Mouse (Mus musculus): ENCODE measurements at regions not wholly inside any gene's neighbourhood (a gene's known extent, or its start where the extent isn't known, plus 50 kb on each side); places are given as distances from the start of the nearest gene placed in this dataset.
"Not testable (repeated sequence)": the region's sequence is repeated elsewhere in the genome, so short reads cannot be mapped to it uniquely, and the experiment has no call there.

DNA sequence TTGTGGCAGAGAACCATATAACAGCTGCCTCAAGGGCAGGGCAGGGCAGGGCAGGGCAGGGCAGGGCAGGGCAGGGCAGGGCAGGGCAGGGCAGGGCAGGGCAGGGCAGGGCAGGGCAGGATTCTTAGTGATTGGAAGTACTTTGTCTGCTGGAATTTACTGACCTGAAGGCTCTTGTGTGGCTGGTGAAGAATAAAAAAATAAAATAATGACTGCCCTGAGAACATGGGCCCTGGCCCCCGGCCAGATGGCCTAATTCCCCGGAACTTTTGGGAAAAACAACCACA, 169.3 kb downstream of the Qk start:
- not testable (repeated sequence) for DNase-seq (ENCODE audit: low spot score in 2 of 2)

DNA sequence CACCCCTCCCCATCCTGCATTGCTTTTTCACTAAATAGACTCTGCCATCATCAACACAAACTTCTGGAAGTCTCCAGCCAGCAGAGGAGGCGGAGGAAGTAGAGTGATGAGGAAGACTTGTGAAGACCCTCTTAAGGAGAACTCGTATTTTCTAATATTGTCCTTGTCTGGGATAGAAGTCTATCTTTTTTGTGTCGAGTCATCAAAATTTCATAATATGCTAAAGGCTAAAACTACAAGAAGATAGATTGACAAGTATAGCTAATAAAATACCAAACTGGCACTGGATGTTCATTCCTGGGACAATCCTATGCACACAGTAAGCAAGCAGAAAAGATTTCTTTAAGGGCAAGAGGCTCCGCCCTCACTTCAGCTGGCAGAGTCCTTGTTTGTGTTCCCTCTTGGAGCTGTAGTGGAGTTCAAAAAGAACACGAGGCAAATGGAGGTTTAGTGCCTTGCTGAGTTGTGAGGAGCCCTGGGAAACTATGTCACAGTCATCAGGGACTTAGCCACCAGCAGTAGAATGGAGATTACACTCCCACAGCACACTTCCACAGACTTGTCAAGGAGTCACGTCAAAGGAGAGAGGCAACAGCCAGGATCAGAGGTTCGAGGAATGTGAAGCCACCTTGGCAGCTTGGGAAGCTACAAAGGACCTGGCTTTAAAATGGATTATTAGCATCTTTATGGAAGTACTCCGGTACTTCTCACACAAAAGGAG, 169.8 kb downstream of the Qk start:
- no peak for DNase-seq (ENCODE audit: low spot score in 2 of 2)

DNA sequence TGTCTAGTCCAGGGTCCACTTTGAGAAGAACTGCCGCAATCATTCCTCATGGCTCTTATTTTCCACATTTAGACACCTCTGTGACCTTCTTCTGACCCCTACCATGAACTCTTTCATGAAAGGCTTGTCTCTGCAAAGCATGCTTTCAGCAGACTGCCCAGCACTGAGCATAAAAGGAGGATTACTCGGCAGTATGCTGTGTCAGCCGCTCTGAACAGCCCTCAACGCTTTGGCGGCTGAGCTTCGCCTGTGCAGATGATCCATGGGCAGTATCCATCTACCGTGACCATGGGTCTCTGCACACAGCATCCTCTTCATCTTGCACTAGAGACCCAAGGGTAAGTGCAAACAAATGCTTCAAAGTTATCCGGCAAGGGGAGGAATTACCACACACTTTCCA, 172.5 kb downstream of the Qk start:
- no peak for DNase-seq (ENCODE audit: low spot score in 2 of 2)

DNA sequence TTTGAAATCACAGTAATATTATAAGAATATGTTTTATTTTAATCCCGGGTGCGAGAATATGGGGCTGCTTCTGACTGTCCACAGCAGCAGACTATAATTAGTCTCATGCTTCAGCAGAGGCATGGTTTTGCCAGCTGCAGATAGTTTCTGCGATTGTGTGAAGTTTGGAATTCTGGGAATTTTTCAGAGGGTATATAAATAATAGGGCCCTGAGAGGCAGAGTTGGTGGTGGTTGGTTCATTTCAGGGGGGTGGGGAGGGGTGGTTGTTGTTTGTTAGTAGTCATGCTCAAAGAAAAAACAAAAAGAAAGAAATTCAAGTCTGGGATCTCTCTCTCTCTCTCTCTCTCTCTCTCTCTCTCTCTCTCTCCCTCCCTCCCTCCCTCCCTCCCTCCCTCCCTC, 173.1 kb downstream of the Qk start:
- no peak for DNase-seq (ENCODE audit: low spot score in 2 of 2)

DNA sequence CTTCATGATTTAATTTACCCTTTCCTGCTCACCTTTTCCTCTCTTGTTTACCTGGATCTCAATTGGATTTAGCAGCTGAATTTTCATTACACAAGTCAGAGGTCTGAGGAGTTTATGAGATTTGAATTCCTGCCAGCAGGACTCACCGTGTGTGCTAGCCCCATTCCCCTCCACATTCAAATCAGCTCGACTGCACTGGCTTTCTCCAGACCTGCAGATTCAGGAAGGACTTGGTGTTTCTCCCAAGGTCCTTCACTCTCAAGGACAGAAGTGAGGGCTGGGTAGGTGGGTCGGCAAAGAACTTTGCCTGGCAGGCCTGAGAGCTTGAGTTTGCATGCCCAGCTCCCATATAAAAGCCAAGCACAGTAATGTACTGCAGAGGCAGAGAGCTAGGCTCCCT, 180.8 kb downstream of the Qk start:
- DNase-seq (ENCODE audit: low spot score in 2 of 2): no peak

DNA sequence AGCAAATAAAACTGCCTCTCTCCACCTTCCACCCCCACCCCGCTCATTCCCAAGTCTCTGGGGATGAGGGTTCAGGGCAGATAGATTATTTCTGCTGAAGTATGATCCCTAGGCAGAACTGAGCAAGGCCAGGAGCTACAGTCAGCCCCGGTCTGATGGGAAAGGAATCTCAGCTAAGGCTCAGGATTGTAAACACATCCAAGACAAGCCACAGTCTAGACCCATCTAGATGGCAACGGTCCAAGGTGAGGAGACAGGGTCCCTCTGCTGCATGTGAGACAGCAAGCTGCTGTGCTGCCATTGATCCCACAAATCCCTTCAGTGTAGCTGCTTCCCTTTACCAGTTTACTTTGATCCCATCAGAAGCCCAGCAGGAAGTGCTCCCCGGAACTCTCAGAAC, 181.3 kb downstream of the Qk start:
- no peak for DNase-seq (ENCODE audit: low spot score in 2 of 2)

DNA sequence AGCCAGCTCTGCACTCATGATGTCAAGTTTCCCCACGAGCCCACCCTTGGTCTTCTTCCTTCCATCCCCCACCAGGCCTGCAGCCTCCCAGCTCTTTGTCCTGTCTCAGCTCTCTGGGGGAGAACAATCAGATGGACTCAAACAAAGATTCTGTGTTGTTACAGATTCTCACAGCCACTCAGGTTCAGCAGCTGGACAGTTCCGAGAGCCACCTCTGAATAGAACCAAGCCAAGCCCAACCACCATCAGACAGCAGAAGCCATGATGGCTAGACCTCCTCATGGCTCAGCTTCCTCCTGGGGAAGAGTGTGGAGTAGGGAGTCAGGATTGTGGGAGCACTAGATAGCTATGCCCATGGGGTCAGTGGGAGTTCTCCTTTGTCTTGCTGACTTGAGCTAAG, 184.5 kb downstream of the Qk start:
- no peak for DNase-seq (ENCODE audit: low spot score in 2 of 2)

DNA sequence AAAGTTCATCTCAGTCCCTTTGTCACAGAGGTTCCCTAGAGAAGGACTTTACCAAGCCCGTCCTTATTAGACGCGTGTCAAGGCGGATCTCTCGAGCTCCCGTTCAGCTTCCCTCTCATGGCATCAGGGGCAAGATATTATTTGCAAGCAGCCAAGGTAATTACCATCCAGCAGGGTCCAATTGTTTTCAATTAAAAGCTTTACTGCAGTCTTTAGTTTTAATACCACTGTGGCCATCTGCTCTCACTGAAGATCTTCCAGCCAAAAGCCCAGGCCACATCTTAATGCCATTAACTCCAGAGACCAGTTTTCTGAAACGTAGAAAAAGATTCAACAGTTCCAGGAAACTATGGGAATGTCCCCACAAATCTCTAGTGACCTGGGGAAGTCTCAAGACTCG, 191.1 kb downstream of the Qk start:
- no peak for DNase-seq (ENCODE audit: low spot score in 2 of 2)

DNA sequence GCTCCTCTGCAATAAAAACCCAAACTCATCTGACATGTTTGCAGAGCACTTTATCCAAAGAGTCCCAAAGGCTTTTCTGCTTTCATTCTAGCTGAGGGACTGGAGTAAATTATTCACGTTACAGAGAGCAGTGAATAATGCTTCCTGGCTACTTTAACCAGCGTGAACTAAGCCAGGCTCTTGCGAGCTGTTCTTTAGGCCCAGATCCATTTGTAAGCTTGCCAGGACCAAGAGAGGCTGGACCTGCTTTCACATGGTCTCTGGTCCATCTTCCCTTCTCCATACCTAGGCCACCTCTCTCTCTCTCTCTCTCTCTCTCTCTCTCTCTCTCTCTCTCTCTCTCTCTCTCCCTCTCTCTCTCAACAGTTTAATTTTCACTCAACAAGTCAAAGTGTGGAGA, 197.2 kb downstream of the Qk start:
- DNase-seq (ENCODE audit: low spot score in 2 of 2): no peak

DNA sequence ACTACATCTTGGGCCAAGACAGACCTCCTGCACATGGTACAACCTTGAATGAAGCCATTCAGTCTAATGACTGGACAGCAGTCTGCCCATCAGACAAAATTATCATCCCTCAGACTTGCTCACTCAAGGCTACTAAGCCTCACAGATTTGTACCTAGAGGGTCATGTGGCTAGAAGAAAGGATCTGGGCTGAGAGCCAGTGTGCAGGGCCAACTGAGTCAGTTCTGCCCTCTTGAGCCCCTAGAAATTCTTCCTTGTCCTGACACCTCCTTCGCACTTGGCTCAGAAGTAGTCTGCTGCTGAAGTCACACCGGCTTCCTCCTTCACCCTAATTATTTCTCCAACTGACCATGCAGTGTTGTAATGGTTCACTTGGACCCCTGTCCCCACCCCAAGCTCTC, 207.5 kb downstream of the Qk start:
- no peak for DNase-seq (ENCODE audit: low spot score in 2 of 2)

DNA sequence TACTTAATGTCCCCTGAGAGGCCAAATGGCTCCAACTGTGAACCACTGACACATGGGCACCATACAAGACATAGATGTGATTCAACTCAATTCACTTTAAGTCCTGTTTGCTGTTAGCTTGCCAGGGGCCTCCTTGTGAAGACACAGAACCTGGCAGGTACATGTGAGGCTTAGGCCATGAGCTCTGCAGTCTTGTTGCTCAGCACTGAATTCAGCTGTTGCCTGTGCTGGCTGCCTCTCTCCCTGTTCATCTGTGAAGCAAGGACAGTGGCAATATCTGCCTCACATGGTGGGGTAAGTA, 209.3 kb downstream of the Qk start:
- no peak for DNase-seq (ENCODE audit: low spot score in 2 of 2)

DNA sequence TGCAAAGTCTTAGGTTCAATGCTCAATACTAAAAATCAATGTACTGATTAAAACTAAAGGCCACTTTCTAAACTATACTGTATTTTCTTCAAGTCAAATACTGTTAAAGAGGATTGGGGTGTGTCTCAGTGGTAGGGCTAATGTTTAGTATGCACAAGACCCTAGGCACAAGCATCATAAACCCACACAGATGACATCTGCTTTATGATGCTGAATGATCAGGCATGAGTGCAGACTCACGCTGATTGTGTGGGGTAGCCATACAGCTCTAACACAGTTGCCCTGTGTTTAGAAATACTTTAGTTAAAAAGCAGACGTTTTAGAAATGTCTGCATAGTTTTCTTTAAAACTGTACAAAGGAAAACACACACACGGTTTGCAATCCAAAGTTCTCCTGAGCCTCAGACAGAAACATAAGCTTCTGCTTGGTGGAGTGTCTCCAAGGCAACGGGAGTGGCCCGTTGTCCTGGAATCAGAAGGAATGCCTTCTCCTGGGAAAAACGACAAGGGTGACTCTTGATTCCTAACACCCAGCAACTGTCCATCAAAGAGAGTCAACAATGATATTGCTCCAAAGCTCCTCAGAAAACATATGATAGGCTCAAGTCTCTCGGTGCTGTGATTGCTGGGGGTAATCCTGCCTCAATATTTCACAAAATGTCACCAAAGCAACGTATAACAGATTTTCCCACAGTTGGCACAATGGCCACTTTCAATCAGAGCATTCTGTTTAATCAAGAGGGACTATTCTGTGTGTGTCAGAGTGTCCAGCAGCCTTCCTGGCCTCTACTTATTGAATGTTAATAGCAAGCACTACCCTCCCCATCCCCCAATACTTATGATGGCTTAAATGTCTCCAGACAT, 209.9 kb downstream of the Qk start:
- DNase-seq (ENCODE audit: low spot score in 2 of 2): no peak

DNA sequence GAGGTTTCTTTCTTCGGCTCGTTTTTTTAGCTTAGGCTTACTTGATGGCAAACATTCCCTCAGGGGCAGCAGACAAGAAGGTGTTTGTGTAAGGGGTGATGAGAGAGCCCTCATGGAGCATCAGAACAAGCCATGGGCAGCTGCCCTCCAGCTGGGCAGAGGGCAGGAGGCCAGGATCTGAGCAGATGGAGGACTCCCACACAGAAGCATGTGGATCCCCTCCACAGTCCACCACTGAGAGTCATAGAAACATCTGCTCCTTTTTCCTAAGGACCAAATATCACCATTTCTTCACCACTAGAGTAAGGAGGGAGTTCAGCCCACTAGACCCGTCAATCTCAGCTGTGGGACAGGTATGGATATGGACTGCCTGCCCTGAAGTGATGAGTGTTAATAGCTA, 214.4 kb downstream of the Qk start:
- peak in 1 of 2 experiments; percentile 36 for DNase-seq (ENCODE audit: low spot score in 2 of 2)

DNA sequence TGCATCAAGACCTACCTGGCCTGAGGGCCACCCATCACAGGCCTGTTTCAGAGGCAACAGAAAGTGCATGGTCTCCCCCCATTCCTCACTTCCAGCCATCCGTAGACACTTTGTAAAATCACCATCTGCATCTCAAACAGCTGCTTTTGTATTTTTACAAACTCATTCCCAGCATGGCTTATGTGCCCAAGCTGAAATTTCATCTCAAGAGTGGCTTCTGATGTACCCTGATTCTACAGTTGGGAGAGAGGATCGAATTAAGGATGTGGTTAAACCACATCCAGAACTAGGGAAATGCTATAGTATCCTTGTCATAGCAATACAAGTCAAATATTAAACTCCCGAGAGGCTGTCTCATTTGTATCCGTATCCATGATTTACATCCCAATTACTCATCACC, 221.5 kb downstream of the Qk start:
- DNase-seq (ENCODE audit: low spot score in 2 of 2): no peak

DNA sequence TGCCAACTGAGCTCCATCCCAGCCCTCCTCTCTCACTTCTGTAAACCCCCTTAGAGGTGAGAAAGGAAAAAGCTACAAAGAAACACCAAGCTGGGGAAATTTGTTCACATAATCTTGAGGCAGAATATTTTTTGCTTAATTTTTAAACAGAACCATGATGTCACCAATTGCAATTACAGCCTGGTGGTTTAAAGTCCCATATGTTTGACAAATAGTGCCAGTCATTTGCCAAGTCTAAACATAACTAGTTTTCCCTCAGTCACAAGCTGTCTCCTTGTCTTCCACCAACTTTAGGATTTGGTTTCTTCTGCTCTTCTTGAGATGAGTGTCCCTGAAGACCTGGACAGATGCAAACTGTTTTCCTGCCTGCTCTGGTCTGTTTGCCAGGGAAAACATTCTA, 222.0 kb downstream of the Qk start:
- DNase-seq (ENCODE audit: low spot score in 2 of 2): peak in 1 of 2 experiments; percentile 27

DNA sequence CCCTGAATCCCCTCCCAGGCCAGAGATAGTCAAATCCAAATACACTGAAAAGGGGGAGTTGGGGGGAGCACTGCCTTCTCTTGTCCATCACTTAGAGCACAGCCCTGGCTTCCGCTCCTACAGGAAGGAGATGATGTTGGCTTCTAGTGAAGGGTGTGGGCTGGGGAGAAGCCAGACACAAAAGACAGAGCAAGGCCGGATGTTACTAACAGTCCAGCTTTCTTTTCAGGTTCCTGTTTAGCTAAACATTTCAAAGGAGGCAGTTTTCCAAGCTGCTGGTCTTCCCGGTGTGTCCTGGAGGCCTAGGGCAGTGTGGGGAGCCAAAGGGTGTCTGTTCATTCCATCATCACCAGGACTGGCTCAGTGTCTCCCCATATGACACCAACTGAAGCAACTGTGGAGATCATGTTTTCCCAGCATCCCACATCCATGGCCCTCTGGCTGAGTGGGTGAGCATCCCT, 223.8 kb downstream of the Qk start:
- DNase-seq (ENCODE audit: low spot score in 2 of 2): no peak

DNA sequence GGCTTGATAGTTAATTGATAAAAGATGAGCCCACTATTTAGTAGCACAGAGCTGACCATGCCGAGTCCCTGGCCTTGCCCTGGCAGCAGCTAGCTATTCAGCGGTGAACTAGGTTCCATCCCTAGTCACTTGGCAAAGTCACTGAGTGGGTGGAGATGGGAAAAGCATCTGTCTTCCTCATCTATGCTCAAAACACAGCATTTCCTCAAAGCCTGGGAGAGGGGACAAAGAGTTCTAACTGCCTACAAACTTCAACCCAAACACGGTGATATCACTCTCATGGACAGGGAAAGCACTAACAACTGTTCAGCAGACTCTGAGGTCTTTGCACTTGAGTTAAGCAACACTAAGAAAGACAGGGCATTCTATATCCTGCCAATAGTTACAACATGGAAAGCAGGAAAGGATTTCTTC, 225.5 kb downstream of the Qk start:
- DNase-seq (ENCODE audit: low spot score in 2 of 2): no peak

DNA sequence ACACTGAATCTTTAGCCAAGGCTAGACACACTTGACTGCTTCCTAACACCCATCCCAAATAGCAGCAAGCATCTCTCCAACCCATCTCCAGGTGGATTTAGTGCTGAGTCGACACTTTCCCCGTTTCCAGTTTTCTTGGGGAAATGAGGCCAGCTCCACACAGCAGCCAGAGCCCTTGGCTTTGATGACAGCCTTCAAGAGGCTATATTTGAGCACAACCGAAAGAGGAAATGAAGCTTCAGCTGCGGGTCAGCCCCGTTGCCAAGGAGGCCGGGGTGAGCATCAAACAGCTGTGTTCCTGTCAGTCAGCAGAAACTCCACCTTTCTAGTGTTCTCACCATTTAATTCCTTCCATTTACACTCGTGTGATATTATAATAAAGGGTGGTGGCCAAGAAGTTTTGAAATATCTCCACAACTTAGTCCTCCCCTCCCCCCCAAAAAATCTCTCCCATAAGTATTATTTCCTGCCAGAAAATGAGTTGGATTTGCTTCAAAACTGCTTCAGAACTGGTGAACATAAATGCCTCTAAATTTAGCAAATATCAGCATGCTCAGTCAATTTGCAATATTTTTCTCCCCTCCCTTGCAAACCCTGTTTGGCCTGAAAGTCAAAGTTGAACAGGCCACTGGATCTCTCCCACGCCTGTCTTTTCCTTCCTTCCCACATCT, 226.1 kb downstream of the Qk start:
- peak in 1 of 2 experiments; percentile 28 for DNase-seq (ENCODE audit: low spot score in 2 of 2)

DNA sequence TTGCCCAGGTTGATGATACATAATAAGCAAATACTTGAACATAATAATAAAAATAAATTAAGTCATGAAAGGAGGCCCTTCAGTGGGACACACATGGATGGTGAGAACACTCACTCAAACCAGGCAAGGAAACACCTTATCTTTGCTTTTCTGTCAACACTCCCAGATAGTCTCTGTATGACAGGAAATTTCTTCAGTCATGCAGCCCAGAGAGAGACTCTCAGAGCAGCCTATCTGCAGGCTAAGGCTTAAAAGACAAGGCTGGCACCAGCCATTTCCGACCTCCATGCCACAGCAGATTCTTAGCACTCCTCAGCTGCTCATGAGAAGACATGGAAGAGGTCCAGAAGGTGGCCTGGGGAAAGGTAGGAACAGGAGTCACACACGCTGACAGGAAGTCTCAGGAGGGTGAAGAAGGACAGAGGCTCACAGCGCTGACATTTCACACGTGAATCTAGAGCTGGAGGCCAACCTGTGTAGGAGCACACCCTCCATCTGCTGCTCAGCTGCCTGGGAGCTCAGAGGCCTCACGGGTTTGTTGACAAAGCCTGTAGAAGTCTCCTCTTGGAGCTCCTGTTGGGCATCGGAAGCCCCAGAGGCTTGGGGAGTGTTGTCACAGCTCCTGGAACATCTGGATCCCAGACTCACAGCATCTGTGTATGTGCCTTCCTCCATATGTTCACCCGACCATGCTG, 232.3 kb downstream of the Qk start:
- no peak for DNase-seq (ENCODE audit: low spot score in 2 of 2)

DNA sequence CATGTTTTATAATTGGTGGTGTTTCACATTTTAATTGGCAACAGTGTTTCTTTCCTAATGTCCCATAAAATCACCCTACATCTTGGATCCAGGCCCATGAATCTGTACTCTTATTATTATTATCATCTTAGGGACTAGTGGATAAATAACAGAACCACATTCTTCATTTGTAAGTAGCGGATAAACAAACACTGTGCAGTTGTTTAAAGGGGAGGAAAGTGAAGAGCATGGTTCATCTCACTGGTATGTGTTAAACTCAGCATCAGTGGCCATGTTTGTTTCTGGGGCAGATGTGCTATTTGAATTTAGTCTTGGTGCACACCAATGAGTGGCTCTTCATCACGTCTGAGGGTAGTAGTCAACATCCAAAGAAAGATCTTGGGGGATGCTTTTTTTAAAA, 233.1 kb downstream of the Qk start:
- no peak for DNase-seq (ENCODE audit: low spot score in 2 of 2)

DNA sequence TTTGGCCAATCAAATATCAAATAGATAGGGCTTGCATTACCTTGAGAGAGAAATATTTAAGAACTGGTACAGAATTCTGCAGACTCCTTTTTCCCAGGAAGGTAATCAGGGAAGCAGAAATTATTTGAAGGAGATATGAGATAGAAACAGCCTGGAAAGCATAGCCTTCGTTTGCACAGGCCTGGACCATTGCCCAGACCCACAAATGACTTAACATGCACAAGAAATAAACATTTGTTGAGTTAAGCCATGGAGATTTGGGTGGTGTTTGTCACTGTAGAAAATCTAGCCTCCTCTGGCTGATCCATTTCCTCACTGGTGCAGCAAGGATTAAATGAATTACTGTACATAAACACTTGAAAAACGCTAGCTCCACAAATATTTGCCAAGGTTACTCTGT, 233.5 kb downstream of the Qk start:
- peak in 1 of 2 experiments; percentile 30 for DNase-seq (ENCODE audit: low spot score in 2 of 2)

DNA sequence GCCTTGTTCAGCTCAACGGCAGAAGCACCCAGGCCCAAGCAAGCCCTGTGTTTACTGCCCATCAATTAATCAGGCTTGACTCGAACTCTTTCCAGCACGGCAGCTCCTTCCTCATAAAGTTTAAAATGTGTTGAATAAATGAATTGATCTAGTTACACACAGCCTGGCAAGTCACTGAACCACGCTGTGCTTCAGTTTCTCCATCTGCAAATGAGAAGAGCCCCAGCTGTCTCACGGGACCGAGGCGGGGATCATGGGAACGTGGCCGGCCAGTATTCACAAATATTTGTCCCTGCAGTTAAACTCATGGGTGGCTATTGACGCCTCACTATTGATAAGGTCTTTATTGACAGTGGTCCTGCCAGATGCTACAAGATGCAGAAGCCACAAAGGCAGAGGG, 237.9 kb downstream of the Qk start:
- DNase-seq (ENCODE audit: low spot score in 2 of 2): no peak
